In the genomic region with DNA sequence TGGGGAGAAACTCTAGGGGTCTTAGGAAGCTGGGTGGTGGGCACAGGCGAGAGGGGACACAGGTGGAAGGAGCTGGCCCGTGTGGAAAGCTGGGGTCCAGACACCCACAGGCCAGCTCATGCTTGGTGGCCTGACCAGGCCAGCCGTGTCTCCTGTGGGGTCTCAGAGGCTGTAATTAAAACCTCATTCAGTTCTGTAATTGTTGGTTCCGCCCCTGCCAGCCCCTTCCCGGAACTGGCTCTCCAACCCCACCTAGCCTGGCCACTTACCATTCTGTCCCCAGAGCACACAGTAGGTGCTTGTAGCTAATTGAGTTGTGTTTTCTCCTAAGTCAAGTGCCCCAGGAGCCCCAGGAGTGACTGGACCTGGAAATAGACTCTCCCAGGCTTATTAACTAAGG, we compare ENCODE assay signal across 13 mouse cellular contexts.
"Had no signal": no experiment of that assay in that cellular context is flagged by ENCODE, and none has a peak within 500 bp of the region (broad histone marks: within the 10 kb centered on the region; RNA-seq: fewer than 3 reads in every experiment).

No protein-coding gene starts in this region.

- H3K9ac ChIP-seq: intestine, embryonic 15.5 days; limb, embryonic 15.5 days; liver, embryonic 14.5 days; liver, postnatal 0 days had no signal

- H3K27me3 ChIP-seq: intestine, embryonic 15.5 days; limb, embryonic 15.5 days had no signal

- H3K4me3 ChIP-seq: intestine, embryonic 15.5 days; layer of hippocampus, adult 2 months; limb, embryonic 15.5 days had no signal

- H3K4me2 ChIP-seq: intestine, embryonic 15.5 days; limb, embryonic 15.5 days; liver, embryonic 11.5 days; midbrain, embryonic 11.5 days had no signal

- ATAC-seq: intestine, embryonic 15.5 days; liver, postnatal 0 days had no signal

- H3K27ac ChIP-seq: intestine, embryonic 15.5 days; layer of hippocampus, adult 2 months; liver, embryonic 14.5 days had no signal

- DNase-seq: kidney, adult 18-20 months; kidney, adult 9 months; layer of hippocampus, adult 9-11 months; liver, postnatal 0 days; midbrain, embryonic 14.5 days; thymus, adult 18-20 months; thymus, postnatal 4 days had no signal

- H3K9me3 ChIP-seq: intestine, embryonic 15.5 days; limb, embryonic 15.5 days had no signal

- H3K36me3 ChIP-seq: intestine, embryonic 15.5 days; limb, embryonic 15.5 days had no signal
